Mouse (Mus musculus) yolk sac, embryonic 10.5 days (tissue): ENCODE data around the gene Ly6g5c.
A peak's percentile ranks its signal among the peaks of the same experiment; 100 is the strongest.
"Not testable (repeated sequence)": the region's sequence is repeated elsewhere in the genome, so short reads cannot be mapped to it uniquely, and the experiment has no call there.

Source experiments
- DNase-seq: peaks from one replicate; pipeline ENCODE4 v3.0.0-alpha.2; 2017; ENCODE audit warnings: low spot score

Gene Ly6g5c

DNA sequence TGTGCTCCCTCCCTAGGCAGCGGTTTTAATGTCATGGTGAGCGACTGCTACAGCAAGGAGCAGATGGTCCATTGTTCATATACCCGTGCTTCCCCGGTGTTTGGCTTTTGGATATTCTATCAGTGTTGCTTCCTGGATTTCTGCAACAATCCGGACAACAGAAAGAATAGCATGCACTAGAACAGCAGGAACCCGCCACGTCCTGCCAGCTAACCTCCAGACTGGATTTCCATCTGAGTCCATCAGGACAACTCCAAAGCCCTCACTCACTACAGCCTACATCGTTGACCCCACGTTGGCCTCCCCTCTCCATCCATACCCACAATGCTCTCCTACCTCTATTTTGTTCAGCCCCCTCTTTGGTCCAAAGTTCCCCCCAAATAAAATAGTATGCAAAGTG is 3.7 kb downstream of the Ly6g5c start:
- no peak for DNase-seq

DNA sequence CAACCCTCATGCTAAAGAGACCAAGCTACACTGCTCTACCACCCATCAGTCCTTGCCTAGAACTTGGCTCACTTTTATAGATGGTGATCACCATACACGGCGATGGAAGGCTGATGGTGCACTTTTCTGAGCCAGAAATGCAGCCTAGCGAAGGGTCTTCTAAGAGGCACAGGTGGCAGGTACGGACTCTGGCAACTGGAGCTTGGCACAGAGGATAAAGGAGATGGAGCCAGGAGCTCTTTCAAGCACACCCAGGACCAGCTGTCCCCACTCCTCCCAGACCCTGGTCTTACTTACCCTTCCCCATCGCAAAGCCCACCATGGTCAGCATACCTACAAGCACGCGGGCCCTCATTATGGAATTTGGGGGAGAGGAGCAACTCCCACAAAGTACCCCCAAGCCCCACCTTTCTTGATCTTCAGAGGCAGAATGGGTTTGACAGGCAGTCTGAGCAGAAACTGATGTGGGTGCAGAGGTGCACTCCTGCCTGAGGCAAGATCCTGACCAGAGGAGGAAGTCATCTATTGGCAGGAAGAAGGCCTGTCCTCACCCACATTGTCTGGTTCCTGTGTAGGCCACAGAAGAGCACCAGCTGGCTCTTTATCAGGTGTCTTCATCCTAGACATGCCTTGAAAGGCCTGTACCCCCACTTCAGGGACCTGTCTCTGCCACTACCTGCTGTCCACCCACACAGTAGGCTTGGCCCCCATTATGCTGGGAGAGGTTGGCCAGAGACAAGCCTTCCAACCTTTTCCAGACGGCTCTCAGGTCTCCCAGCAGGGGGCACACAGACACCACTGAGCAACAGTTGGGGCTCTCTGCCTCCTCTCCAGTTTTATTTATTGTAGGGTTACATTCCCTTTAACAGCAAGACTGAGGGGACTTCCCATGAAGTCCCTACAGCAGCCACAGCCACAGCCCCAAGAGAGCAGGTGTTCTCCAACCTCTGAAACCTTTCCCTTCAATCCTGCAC is 7.3 kb downstream of the Ly6g5c start, which contains the start of gene Ly6g5b:
Gene Ly6g5b (minus strand): TSS at position 383 of the 974 bp plus-strand sequence.
- DNase-seq: no peak

DNA sequence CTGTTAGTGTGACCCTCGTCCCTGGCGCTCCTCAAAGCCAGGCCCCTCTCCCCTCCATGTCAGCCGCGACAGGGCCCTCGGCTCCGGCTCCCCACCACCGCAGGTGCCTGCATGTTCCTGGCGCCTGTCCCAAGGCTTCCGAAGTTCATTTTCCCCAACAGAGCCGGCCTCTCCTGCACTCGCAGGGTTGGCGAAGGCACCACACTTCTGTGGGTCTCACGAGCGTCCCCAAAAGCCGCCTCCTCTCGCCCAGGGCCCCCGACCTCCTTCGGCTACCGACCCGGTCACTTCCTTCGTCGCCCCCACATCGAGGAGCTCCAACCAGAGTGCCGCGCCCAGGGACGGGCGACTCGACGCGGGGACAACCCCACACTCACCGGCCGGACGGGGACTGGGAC is 12.7 kb downstream of the Ly6g5c start:
- no peak for DNase-seq

DNA sequence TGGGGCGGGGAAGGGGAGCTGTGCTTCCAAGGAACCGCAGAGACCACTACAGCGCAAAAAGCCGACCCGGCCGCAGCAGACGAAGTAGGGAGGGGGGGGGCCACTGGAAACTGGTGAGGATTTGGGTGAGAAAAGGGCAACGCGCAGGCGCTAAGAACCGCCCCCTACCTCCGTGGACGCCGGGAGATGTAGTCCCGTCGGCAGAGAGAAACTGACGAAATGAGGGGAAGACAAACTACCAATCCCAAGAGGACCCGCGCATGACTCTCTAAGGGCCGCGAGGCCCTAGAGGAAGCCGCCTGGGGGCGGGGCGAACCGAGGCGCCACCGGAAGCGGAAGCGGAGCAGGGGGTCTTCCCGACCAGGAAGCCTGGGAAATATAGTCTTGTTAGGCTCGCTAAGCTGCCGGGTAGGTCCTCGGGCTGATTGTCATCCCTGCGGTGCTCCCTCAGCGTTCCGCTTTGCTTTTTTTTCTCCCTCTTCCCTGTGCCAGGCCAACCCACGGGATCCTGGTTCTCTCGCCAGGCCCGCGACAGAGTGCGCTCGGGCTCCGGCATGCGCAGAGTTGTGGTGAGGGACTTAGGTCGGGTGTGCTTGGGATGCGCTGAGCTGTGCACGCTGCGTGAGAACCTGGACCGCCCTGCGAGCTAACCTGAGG is 13.2 kb downstream of the Ly6g5c start, which contains the start of gene Gpank1:
Gene Gpank1 (plus strand): TSS at position 313 of the 657 bp plus-strand sequence.
- peak; percentile 99 for DNase-seq

DNA sequence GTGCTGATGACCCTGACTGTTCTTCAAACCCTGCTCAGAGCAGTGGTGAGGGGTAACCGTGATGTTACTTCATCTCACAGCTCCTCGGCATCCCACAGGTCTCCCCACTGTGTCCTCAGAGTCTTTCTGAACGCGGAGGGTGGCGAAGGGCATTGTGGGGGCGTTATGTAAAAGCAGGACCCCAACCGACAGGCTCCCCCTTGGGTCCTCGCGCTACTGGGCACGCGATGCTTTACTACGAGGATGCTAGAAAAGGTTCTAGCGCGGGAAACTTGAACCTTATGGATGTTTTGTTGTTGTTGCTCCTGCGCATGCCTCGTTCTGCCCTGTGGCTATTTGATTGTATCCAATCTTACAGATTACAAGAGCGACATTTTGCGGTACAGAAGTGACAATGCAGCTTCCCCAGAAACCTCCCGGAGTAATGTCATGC is 13.8 kb downstream of the Ly6g5c start, which contains the start of gene Csnk2b:
Gene Csnk2b (minus strand): TSS at position 183 of the 433 bp plus-strand sequence.
- DNase-seq: no peak

DNA sequence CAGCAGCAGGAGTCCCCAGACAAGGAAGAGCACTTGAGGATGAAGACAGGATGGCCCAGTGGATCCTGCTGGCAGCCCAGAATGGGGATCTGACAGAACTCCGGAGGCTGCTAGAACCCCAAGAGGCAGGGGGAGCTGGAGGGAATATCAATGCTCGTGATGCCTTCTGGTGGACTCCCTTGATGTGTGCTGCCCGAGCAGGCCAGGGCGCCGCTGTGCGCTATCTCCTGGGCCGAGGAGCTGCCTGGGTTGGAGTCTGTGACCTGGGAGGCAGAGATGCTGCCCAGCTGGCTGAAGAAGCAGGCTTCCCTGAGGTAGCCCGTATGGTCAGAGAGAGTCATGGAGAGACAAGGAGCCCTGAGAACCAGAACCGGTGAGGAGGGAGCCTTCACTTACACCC is 15.2 kb downstream of the Ly6g5c start:
- not testable (repeated sequence) for DNase-seq

DNA sequence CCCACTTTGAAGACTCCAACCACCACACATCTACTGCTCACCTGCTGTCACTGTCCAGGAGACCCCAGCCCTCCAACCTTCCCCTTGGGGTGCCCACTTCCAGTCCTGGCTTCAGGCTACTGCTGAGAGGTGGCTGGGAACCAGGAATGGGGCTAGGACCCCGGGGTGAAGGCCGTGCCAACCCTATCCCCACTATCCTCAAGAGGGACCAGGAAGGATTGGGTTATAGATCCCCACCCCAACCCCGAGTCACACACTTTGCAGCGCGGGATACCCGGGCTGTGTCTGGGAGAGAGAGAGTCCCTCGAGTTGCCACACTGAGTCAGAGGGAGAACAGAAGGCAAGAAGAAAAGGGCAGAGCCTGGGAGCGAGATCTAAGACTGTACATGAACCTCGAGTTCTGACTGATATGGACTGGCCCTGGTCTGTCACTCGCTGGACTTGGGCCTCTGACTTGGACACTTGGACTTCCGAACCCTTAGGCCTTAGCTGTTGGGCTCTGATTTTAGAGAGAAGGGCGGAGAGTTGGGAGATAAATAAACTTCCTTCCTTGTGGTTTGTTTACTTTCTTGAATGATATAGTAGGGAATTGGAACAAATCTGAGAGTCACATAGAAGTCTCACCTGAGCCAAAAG is 16.3 kb downstream of the Ly6g5c start:
- DNase-seq: not testable (repeated sequence)

DNA sequence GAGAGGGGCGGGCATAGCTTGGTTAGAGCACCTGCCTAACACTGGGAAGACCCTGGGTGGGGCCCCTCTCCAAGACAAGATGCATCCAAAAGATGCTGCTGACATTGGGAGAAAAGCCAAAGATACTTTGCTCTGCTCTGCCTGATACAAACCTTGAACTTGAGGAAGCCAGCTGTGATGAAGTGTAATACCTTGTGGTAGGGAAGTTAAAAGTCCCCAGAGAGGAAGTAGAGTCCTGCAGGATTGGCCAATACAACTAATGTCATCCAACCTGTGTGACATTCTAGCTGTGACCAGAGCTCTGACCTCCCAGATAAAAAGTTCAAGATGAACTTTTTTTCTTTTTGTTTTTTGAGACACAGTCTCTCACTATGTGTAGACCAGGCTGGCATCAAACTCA is 17.0 kb downstream of the Ly6g5c start:
- DNase-seq: no peak

DNA sequence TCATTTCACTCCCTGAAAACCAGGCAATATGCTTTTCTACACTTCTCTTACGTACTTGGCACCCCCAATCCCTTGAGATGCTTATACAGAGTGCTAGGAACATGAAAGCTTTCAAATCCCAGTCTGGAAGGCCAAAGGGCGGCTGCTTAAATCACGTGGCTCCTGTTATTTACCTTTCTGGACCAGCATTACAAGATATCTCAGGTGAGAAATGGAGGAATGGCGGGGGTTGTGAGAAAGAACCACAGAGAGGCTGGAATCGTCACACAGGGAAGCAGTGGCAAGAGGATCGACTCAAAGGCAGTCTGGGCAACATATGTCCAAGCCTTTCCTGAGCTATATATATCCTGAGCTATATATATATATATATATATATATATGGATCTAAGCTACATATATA is 17.5 kb downstream of the Ly6g5c start:
- peak; percentile 68 for DNase-seq

DNA sequence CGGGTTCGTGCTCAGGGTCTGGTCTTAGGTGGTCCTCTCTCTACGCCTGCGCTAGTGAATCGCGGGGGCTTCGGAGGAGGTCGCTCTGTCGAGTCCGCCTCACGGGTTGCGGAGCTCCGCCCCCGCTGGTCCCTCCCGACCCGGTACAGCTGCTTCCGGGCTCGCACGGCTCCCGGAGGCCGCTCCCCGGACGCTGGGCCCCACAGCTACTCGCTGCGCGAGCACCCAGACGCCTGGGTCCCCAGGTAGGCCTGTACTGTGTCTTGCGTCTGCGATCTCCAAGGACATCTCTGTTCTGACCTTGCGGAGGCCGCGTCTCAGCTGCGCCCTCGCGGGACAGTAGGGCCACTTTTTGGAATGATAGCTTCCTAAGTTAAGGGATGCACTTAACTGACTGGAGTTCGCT is 18.1 kb downstream of the Ly6g5c start, which contains the start of gene D17H6S53E:
Gene D17H6S53E (plus strand): TSS at position 168 of the 406 bp plus-strand sequence.
- DNase-seq: peak; percentile 86

DNA sequence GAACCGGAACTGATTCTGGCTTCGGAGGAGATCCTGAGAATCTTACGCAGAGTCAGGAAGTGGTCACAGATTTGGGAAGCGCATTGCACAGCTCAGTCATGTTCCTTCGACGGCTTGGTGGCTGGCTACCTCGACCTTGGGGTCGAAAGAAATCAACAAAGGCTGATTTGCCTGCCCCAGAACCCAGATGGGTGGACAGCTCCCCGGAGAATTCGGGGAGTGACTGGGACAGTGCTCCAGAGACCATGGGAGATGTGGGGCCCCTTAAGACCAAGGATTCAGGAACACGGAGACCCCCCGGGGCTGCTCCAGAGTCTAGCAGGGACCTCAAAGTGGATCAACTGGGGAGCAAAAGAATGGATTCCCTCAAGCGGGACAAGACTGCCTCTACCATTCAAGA is 18.9 kb downstream of the Ly6g5c start:
- peak; percentile 5 for DNase-seq

DNA sequence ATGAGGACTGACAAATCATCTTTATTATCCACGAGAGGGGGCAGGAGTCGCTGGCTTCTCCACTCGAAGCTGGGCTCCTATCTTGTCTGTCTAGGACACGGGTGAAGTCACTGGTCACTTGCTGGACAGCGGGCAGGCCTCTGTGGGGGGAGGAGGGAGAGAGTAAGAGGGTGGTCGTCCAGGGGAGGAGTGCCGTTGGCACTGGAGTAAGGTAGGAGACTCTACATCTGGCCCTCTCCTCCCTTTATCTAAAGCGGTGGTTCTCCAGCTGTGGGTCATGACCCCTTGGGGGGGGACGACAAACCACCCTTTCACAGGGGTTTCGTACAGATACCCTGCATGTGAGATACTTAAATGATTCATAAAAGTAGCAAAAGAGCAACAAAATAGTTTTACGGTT is 20.9 kb downstream of the Ly6g5c start:
- DNase-seq: no peak

DNA sequence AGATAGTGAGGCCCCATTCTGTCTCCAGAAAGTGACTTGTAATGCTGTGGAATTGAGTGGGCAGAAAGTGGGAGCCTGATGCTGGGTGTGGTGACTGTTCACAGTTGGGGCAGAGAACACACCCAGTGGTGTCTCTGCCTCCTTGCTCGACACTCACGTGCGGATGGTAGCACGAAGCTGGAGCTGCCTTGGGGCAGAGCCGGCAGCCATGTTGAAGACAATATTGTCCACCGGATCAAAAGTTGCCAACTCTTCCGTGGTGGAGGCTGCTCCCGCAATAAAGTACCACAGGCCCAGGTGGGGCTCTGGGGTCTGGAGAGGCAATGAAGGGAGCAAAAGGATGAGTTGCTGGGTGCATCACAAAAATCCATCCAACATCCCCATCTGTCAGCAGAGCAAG is 23.0 kb downstream of the Ly6g5c start:
- DNase-seq: peak; percentile 7

DNA sequence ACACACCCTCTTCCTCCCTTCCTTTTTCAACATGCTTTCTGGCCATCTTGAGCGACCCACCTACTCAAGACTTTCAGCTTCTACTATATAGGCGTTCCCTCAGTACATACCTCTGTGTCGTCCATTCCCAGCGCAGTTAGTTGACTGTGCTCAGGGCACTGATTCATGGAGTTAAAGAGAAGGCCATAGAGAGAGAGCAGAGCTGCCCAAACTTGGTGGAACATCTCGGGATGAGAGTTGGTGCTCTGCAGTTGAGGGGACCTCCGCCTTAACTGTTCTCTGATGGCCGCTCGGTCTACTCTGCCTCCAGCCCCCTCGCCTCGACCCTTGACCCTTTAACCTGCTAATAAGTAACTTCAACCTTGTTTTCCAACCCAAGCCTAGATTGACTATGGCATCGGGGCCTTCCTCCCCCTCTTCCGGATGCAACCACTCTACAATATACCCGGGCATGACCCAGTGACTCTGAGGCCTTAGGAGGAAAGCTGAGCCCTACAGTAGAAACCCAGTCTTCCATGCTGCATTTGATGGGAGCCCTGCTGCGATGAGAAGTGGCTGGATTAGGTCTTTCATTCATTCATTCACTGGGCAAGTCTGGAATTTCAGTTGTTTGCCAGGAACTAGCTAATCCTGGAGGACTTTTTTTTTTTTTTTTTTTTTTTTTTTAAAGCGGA is 23.6 kb downstream of the Ly6g5c start, which contains the start of gene Apom:
Gene Apom (minus strand): TSS at position 551 of the 674 bp plus-strand sequence.
- peak; percentile 89 for DNase-seq

DNA sequence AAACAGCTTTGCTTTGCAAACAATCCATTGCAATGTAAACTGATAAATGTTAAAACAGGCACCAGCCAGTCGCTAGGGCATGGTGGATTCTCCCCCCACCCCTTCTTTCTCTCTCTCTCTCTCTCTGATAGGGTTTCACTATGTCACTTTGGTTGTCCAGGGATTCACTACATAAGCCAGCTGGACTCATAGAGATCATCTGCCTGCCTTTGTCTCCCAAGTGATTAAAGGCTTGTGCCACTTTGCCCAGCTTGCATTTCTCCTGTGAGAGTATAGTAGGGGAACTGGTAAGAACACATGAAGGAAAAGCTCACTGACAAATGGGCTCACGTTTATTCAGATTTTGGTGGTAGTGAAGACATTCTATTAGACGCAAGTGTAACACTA is 24.1 kb downstream of the Ly6g5c start:
- no peak for DNase-seq

DNA sequence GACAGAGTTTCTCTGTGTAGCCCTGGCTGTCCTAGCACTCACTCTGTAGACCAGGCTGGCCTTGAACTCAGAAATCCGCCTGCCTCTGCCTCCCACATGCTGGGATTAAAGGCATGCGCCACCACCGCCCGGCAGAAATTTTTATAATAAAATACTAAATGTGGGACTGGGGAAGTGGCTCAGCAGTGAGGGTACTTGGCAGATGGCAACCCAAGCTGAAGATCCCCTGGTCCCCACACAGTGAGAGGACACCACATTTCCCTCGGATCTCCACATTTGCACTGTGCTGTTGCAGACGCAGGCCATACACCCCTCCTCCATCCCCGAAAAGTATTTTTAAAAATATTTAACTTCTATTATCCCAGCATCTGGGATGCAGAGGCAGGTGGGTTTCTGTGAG is 25.4 kb downstream of the Ly6g5c start:
- DNase-seq: no peak

DNA sequence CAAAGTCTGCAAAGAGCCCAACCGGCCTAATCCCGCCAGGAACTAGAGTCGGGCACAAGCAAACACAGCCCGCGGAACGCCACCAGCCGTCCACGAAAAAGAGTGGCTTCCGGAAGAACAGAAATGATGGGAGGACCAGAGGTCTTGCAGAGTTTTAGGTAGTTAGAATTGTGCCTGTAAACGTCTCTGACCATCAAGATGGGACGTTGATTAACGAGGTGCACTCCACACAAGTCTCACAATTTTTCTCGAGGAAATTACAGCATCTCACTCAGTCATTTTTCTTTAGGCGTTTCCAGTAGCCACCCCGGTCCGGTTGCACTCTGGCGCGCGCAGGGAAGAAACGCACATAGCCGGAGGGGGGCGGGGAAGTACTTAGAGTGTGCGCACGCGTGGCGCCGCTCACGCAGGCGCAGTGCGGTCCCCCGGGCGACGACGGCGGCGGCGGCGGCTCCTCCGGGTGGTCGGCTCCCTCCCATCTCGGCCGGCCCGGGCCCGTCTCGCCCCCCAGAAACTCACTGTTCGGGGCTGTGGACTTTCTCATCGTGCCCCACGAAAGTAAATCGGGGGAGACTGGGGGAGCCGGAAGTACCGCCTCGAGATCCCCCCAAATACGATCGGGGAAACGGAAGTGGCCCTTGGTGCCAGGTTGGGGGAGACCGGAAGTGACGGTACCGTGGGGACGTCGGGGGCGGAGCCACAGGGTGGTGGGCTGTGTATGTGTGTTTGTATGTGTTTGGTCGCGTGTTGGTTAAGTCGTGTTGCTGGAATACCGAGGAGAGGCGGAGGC is 26.9 kb downstream of the Ly6g5c start, which contains the start of gene Bag6:
Gene Bag6 (plus strand): TSS at position 378 of the 790 bp plus-strand sequence.
- DNase-seq: peak; percentile 96

DNA sequence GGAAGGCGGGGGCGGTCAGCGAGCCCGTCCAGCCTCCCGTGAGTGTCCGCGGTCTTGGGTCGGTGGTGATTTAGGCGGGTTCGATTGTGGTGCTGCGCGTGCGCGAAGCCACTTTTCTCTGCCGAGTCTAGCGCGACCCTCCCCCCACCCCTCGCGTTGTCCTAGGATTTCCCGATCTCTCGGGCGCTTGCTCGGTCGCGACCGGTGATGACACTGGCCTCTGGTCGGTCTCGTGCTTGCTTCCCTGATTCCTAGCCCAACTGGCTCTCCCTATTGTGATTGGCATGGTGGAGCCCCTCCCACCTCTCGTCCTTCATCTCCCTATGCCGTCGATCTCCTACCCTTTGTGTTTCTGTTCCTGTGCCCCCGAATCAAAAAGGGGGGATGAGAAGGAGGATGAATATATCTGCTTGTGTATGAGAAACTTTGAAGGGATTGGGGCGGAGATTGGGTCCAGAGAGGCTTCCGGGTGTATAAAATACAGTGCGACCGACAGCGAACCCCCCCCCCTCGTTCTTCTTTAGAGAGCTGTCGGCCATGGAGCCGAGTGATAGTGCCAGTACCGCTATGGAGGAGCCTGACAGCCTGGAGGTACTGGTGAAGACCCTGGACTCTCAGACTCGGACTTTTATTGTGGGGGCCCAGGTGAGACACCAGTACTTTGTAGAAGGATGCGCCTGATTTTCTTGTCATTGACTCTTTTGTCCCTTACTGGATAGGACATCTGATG is 27.7 kb downstream of the Ly6g5c start:
- DNase-seq: no peak

DNA sequence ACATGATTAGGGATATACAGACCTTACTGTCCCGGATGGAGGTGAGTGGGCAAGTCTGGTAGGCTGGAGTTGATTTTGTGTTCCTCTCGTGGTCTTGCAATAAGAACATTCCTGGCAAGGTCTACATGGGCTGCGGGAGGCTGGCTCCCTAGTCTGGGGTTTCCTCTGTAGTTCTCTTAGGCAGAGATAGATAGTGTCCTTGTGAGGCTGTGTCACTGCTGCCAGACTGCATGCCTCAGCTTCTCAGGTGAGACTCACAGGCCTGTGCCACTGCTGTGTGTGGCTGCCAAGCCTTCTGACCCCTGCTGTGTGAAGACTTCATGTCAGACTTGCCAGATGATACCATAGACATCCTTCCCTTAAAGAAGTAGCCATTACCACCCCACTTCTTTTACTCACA is 31.2 kb downstream of the Ly6g5c start:
- no peak for DNase-seq

DNA sequence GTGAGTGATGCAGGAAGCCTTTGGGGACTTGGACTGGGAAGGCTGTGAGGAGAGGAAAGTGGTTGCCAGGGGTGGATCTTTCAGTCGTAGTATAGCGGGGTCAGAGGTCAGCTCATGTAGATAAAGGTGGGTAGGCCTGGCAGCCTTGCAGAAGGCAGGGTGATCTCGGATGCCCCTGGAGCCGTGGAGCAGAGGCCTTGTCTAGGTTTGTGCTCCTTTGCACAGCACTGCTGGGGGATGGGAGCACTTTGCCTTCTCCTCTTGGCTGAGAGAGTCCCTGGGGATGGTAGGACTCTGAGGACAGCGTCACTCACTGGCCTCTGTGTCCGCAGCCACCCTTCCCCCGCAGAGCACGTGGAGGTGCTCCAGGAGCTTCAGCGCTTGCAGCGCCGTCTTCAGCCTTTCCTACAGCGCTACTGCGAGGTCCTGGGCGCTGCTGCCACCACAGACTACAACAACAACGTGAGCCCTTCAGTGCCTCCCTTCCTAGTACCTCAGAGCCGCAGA is 32.5 kb downstream of the Ly6g5c start:
- DNase-seq: no peak
